Mouse (Mus musculus): ENCODE results near the gene Hprt. TPM values are rescaled to one million over a fixed set of nuclear protein-coding genes. Genes with fewer than 3 reads are reported as not detected.

Gene Hprt
- polyA plus RNA-seq, 1 experiment from 2014 or later: 83.1 TPM

GRCm38 (mm10) chrX:53049196-53049595, 61.3 kb downstream of the Hprt start:
- Histone ChIP-seq H3K9ac (replicated peaks; ENCODE audit: low read length) (no peak overlapping the region), H3K27ac (replicated peaks; ENCODE audit: low read depth, low read length) (no peak overlapping the region), H3K9me3 (ENCODE audit: control insufficient read depth, low read length) (no peaks in the 10 kb centered on the region), H3K4me1 (ENCODE audit: control insufficient read depth, insufficient read depth, low read length) (no peaks in the 10 kb centered on the region), H3K27me3 (ENCODE audit: control insufficient read depth, insufficient read depth, low read length) (no peaks in the 10 kb centered on the region), H3K36me3 (ENCODE audit: control insufficient read depth, insufficient read depth, low read length) (no peaks in the 10 kb centered on the region), H3K4me2 (ENCODE audit: low read length) (no peak overlapping the region), H3K4me3 (replicated peaks; ENCODE audit: low read depth, low read length) (no peak overlapping the region)
- DNase-seq: no peak
- WGBS: 43% methylated on average over 4 of the region's 4 CpGs
- ATAC-seq (ENCODE audit: low FRiP score, low TSS enrichment): no peak

- peak; percentile 31; the same call in 1 of the 2 replicates for ATAC-seq (ENCODE audit: low FRiP score, low TSS enrichment)
- H3K4me1 ChIP-seq (ENCODE audit: control insufficient read depth, insufficient read depth, low read length): no peaks in the 10 kb centered on the region
- H3K4me2 ChIP-seq (ENCODE audit: low read length): peak overlapping the region; percentile 46
- no peak overlapping the region; the same call in 1 of the 2 replicates for H3K4me3 ChIP-seq (replicated peaks; ENCODE audit: low read depth, low read length)
- H3K9ac ChIP-seq (replicated peaks; ENCODE audit: low read length): no peak overlapping the region
- H3K27ac ChIP-seq (replicated peaks; ENCODE audit: low read depth, low read length): no peak overlapping the region
- WGBS: 13% methylated on average over 9 of the region's 9 CpGs
- no peaks in the 10 kb centered on the region for H3K9me3 ChIP-seq (ENCODE audit: control insufficient read depth, low read length)
- DNase-seq: peak; percentile 27
- no peaks in the 10 kb centered on the region for H3K27me3 ChIP-seq (ENCODE audit: control insufficient read depth, insufficient read depth, low read length)
- no peaks in the 10 kb centered on the region for H3K36me3 ChIP-seq (ENCODE audit: control insufficient read depth, insufficient read depth, low read length)
These were observed 62.4 kb downstream of the Hprt start for GRCm38 (mm10) chrX:53050353-53050752.

GRCm38 (mm10) chrX:53052652-53053500, 64.9 kb downstream of the Hprt start:
- DNase-seq: peak; percentile 28
- Histone ChIP-seq H3K36me3 (ENCODE audit: control insufficient read depth, insufficient read depth, low read length) (no peaks in the 10 kb centered on the region), H3K4me2 (ENCODE audit: low read length) (no peak overlapping the region), H3K9ac (replicated peaks; ENCODE audit: low read length) (no peak overlapping the region), H3K4me1 (ENCODE audit: control insufficient read depth, insufficient read depth, low read length) (no peaks in the 10 kb centered on the region), H3K4me3 (replicated peaks; ENCODE audit: low read depth, low read length) (no peak overlapping the region), H3K27me3 (ENCODE audit: control insufficient read depth, insufficient read depth, low read length) (no peaks in the 10 kb centered on the region), H3K27ac (replicated peaks; ENCODE audit: low read depth, low read length) (no peak overlapping the region), H3K9me3 (ENCODE audit: control insufficient read depth, low read length) (no peaks in the 10 kb centered on the region)
- 19% methylated on average over 13 of the region's 13 CpGs for WGBS
- no peak for ATAC-seq (ENCODE audit: low FRiP score, low TSS enrichment)

GRCm38 (mm10) chrX:53053885-53054284, 65.9 kb downstream of the Hprt start:
- Histone ChIP-seq H3K9me3 (ENCODE audit: control insufficient read depth, low read length) (no peaks in the 10 kb centered on the region), H3K36me3 (ENCODE audit: control insufficient read depth, insufficient read depth, low read length) (no peaks in the 10 kb centered on the region), H3K4me2 (ENCODE audit: low read length) (no peak overlapping the region), H3K4me1 (ENCODE audit: control insufficient read depth, insufficient read depth, low read length) (no peaks in the 10 kb centered on the region), H3K27ac (replicated peaks; ENCODE audit: low read depth, low read length) (no peak overlapping the region), H3K4me3 (replicated peaks; ENCODE audit: low read depth, low read length) (no peak overlapping the region), H3K9ac (replicated peaks; ENCODE audit: low read length) (no peak overlapping the region), H3K27me3 (ENCODE audit: control insufficient read depth, insufficient read depth, low read length) (no peaks in the 10 kb centered on the region)
- DNase-seq (no peak), ATAC-seq (ENCODE audit: low FRiP score, low TSS enrichment) (no peak)
- WGBS: 75% methylated on average over 5 of the region's 5 CpGs

- ATAC-seq (ENCODE audit: low FRiP score, low TSS enrichment) (no peak), DNase-seq (peak; percentile 9)
- H3K4me3 ChIP-seq (replicated peaks; ENCODE audit: low read depth, low read length): peak overlapping the region; percentile 46; the same call in 1 of the 2 replicates
- H3K9me3 ChIP-seq (ENCODE audit: control insufficient read depth, low read length): no peaks in the 10 kb centered on the region
- H3K4me1 ChIP-seq (ENCODE audit: control insufficient read depth, insufficient read depth, low read length): no peaks in the 10 kb centered on the region
- H3K27me3 ChIP-seq (ENCODE audit: control insufficient read depth, insufficient read depth, low read length): no peaks in the 10 kb centered on the region
- WGBS: 13% methylated on average over 9 of the region's 9 CpGs
- no peak overlapping the region for H3K27ac ChIP-seq (replicated peaks; ENCODE audit: low read depth, low read length)
- H3K4me2 ChIP-seq (ENCODE audit: low read length): peak overlapping the region; percentile 64
- no peak overlapping the region for H3K9ac ChIP-seq (replicated peaks; ENCODE audit: low read length)
- no peaks in the 10 kb centered on the region for H3K36me3 ChIP-seq (ENCODE audit: control insufficient read depth, insufficient read depth, low read length)
These were observed 67.8 kb downstream of the Hprt start for GRCm38 (mm10) chrX:53055771-53056170.

- Histone ChIP-seq H3K4me3 (replicated peaks; ENCODE audit: low read depth, low read length) (peak overlapping the region; percentile 46), H3K9ac (replicated peaks; ENCODE audit: low read length) (peak overlapping the region; percentile 46), H3K27me3 (ENCODE audit: control insufficient read depth, insufficient read depth, low read length) (no peaks in the 10 kb centered on the region), H3K4me1 (ENCODE audit: control insufficient read depth, insufficient read depth, low read length) (no peaks in the 10 kb centered on the region), H3K27ac (replicated peaks; ENCODE audit: low read depth, low read length) (0 out of 2 replicates have a peak overlapping the region, but pooled peaks have one; percentile 37), H3K4me2 (ENCODE audit: low read length) (peak overlapping the region; percentile 64), H3K36me3 (ENCODE audit: control insufficient read depth, insufficient read depth, low read length) (no peaks in the 10 kb centered on the region), H3K9me3 (ENCODE audit: control insufficient read depth, low read length) (no peaks in the 10 kb centered on the region)
- ATAC-seq (ENCODE audit: low FRiP score, low TSS enrichment): no peak; the same call in 1 of the 2 replicates
- WGBS: 19% methylated on average over 30 of the region's 33 CpGs
- DNase-seq: peak; percentile 69
These were observed 68.7 kb downstream of the Hprt start for GRCm38 (mm10) chrX:53056627-53057026.

- ATAC-seq (ENCODE audit: low FRiP score, low TSS enrichment): peak; percentile 90
- 0 out of 2 replicates have a peak overlapping the region, but pooled peaks have one; percentile 37 for H3K27ac ChIP-seq (replicated peaks; ENCODE audit: low read depth, low read length)
- H3K4me1 ChIP-seq (ENCODE audit: control insufficient read depth, insufficient read depth, low read length): no peaks in the 10 kb centered on the region
- peak overlapping the region; percentile 46 for H3K9ac ChIP-seq (replicated peaks; ENCODE audit: low read length)
- 10% methylated on average over 40 of the region's 42 CpGs for WGBS
- H3K9me3 ChIP-seq (ENCODE audit: control insufficient read depth, low read length): no peaks in the 10 kb centered on the region
- DNase-seq: peak; percentile 83
- peak overlapping the region; percentile 64 for H3K4me2 ChIP-seq (ENCODE audit: low read length)
- peak overlapping the region; percentile 46 for H3K4me3 ChIP-seq (replicated peaks; ENCODE audit: low read depth, low read length)
- no peaks in the 10 kb centered on the region for H3K36me3 ChIP-seq (ENCODE audit: control insufficient read depth, insufficient read depth, low read length)
- no peaks in the 10 kb centered on the region for H3K27me3 ChIP-seq (ENCODE audit: control insufficient read depth, insufficient read depth, low read length)
These were observed 69.3 kb downstream of the Hprt start for GRCm38 (mm10) chrX:53057054-53057759.

- ATAC-seq (ENCODE audit: low FRiP score, low TSS enrichment): no peak
- Histone ChIP-seq H3K9me3 (ENCODE audit: control insufficient read depth, low read length) (no peaks in the 10 kb centered on the region), H3K4me1 (ENCODE audit: control insufficient read depth, insufficient read depth, low read length) (no peaks in the 10 kb centered on the region), H3K9ac (replicated peaks; ENCODE audit: low read length) (no peak overlapping the region), H3K27me3 (ENCODE audit: control insufficient read depth, insufficient read depth, low read length) (no peaks in the 10 kb centered on the region), H3K36me3 (ENCODE audit: control insufficient read depth, insufficient read depth, low read length) (no peaks in the 10 kb centered on the region), H3K4me3 (replicated peaks; ENCODE audit: low read depth, low read length) (no peak overlapping the region), H3K27ac (replicated peaks; ENCODE audit: low read depth, low read length) (no peak overlapping the region), H3K4me2 (ENCODE audit: low read length) (peak overlapping the region; percentile 64)
- no peak for DNase-seq
- 22% methylated on average over 6 of the region's 6 CpGs for WGBS
These were observed 69.8 kb downstream of the Hprt start for GRCm38 (mm10) chrX:53057760-53058090.
